Mouse (Mus musculus) lung, embryonic 15.5 days (tissue): ENCODE data around the gene Rhof. TPM values are rescaled to one million over a fixed set of nuclear protein-coding genes. Genes with fewer than 3 reads are reported as not detected.

Experiments used
- ATAC-seq: fragments of 200-750 bp; cut with Nextera tagmentation; 2 replicates; pipeline ENCODE4 v1.8.0; 2017; ENCODE audit warnings: moderate number of reproducible peaks, borderline replicate concordance; ENCODE audit not compliant: low FRiP score, low TSS enrichment; ENCODE audit errors: extremely low read depth
- H3K27ac ChIP-seq: fragments of 300-500 bp; sonication (generic); 2 replicates; pipeline ENCODE4 v1.5.1; 2015; ENCODE audit warnings: moderate library complexity, mild to moderate bottlenecking, inconsistent platforms
- H3K27me3 ChIP-seq: fragments of 300-500 bp; sonication (generic); 2 replicates; pipeline ENCODE4 v1.6.1; 2015; ENCODE audit warnings: inconsistent platforms
- H3K36me3 ChIP-seq: fragments of 300-500 bp; sonication (generic); 2 replicates; pipeline ENCODE4 v1.6.1; 2015; ENCODE audit warnings: inconsistent platforms
- H3K4me1 ChIP-seq: fragments of 300-500 bp; sonication (generic); 2 replicates; pipeline ENCODE4 v1.6.1; 2015; ENCODE audit warnings: inconsistent platforms
- H3K4me2 ChIP-seq: fragments of 300-500 bp; sonication (generic); 2 replicates; pipeline ENCODE4 v1.6.1; 2015; ENCODE audit warnings: inconsistent platforms, mild to moderate bottlenecking, moderate library complexity
- H3K4me3 ChIP-seq: fragments of 300-500 bp; sonication (generic); 2 replicates; pipeline ENCODE4 v1.5.1; 2015; ENCODE audit warnings: mild to moderate bottlenecking, inconsistent platforms
- H3K9ac ChIP-seq: fragments of 300-500 bp; sonication (generic); 2 replicates; pipeline ENCODE4 v1.6.1; 2015; ENCODE audit warnings: inconsistent platforms
- H3K9me3 ChIP-seq: fragments of 300-500 bp; sonication (generic); 2 replicates; pipeline ENCODE4 v1.6.1; 2016; ENCODE audit warnings: inconsistent platforms
- WGBS: fragments of 180-500 bp; shearing (Covaris S2); methylation state at CpG from one replicate; pipeline ENCODE4 v1.1.7; 2015; 5-methylcytosine and 5-hydroxymethylcytosine counted together
- polyA plus RNA-seq: library from polyadenylated mRNA; unstranded; fragments of >200 nt; fragmentation: Nextera tagmentation; extraction: Ambion mirVana; gene quantifications from 2 replicates; pipeline ENCODE4 v1.2.1, GENCODE M21; 2015

The Rhof gene
- polyA plus RNA-seq, 1 experiment from 2014 or later: 2.8 TPM

DNA sequence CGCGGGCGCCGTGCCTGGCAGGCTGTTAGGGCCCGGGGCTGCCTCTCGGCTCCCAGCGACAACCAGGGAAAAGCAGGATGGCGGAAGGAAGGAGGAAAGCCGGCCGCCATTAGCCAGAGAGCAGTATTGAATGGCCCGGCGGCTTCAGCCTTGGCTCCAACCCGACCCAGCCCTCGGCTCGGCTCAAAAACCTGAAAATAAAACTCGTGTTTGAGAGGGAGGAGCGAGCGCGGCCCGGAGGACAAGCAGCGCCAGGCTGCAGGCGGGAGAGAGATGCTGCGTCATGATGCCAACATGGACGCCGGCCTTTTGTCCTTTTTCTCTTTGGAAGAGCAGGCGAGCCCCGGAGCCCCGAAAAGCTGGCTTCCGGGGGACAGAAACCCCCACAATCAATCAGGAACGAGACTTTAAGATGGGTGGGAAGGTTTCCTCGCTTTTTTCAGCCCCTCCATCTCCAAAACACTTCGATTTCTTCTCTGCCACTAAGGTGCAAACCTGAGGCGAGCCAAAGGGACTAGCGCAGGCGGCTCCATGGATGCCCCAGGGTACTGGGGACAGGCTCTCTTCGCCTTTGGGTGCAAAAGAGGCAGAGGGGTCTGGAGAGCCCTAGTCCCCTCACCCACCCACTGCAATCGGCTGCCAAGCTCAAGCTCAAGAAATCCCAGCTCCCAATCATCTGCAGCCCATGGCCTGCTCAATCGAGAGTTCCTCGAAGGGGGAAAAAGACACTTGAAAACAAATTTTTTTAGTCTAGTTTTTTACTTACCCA is 6.6 kb upstream of the Rhof start:
- ATAC-seq: no peak
- peak overlapping the region; percentile 96 for H3K9ac ChIP-seq
- H3K27ac ChIP-seq: peak overlapping the region; percentile 100
- WGBS: 1% methylated on average over 39 of the region's 39 CpGs
- no peaks in the 10 kb centered on the region for H3K36me3 ChIP-seq
- H3K27me3 ChIP-seq: no peaks in the 10 kb centered on the region
- peaks cover 50% of the 10 kb centered on the region for H3K4me1 ChIP-seq
- no peaks in the 10 kb centered on the region for H3K9me3 ChIP-seq
- peak overlapping the region; percentile 99 for H3K4me2 ChIP-seq
- H3K4me3 ChIP-seq: peak overlapping the region; percentile 57

DNA sequence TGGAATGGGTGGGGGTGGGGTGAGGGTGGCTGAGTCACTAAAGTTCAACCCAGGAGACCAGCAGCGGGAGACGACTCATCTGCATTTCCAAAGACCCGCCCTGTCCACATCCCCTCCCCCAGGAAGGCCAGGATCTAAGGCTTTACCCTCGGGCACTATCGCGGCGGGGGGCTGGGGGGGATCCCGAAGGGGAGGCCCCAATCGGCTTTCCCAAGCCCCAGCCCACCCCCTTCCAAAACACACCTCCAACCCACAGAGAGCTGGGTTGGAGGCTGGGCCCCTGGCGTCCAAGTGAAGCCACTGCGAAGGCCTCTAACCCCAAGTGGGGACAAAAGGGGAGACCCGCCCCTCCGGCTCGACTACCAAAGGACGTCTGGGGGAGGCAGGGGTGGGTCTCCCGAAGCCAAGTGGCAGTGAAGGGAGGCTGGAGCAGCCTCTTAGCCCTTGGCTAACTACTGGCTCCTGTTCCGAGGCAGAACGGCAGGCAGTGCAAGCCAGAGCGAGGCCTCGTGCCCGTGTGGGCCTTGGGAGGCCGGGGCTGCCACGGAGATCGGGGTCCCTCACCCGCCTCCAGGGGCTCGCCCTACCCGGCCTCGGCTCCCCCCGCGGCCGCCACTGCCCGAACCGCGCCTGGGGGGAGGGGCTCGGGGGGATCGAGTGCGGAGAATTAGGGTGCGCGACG is 5.9 kb upstream of the Rhof start:
- no peaks in the 10 kb centered on the region for H3K27me3 ChIP-seq
- H3K9ac ChIP-seq: peak overlapping the region; percentile 96
- peaks cover 49% of the 10 kb centered on the region for H3K4me1 ChIP-seq
- no peaks in the 10 kb centered on the region for H3K9me3 ChIP-seq
- peak; percentile 37 for ATAC-seq
- peak overlapping the region; percentile 57 for H3K4me3 ChIP-seq
- under 1% methylated on average over 38 of the region's 40 CpGs for WGBS
- peak overlapping the region; percentile 99 for H3K4me2 ChIP-seq
- no peaks in the 10 kb centered on the region for H3K36me3 ChIP-seq
- H3K27ac ChIP-seq: peak overlapping the region; percentile 100

DNA sequence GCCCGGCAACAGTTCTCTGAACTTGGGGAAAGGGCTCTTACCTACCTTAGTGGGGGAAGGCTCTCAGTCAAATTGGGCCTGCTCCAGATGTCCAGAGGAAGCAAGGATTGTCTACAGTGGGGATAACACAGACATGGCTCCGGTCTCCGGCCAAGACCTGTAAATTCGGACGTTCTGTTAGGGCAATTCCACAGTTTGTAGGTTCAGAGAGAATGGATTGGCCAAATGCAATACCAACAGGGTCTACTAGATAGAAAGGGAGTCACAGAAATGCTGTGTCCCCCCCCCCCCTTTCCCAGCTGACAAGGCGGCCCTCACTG is 5.4 kb upstream of the Rhof start:
- no peak for ATAC-seq
- Histone ChIP-seq H3K4me2 (peak overlapping the region; percentile 99), H3K4me1 (peaks cover 52% of the 10 kb centered on the region), H3K27ac (peak overlapping the region; percentile 100), H3K9me3 (no peaks in the 10 kb centered on the region), H3K27me3 (no peaks in the 10 kb centered on the region), H3K9ac (peak overlapping the region; percentile 96), H3K36me3 (no peaks in the 10 kb centered on the region), H3K4me3 (peak overlapping the region; percentile 57)
- under 1% methylated on average over 6 of the region's 6 CpGs for WGBS

DNA sequence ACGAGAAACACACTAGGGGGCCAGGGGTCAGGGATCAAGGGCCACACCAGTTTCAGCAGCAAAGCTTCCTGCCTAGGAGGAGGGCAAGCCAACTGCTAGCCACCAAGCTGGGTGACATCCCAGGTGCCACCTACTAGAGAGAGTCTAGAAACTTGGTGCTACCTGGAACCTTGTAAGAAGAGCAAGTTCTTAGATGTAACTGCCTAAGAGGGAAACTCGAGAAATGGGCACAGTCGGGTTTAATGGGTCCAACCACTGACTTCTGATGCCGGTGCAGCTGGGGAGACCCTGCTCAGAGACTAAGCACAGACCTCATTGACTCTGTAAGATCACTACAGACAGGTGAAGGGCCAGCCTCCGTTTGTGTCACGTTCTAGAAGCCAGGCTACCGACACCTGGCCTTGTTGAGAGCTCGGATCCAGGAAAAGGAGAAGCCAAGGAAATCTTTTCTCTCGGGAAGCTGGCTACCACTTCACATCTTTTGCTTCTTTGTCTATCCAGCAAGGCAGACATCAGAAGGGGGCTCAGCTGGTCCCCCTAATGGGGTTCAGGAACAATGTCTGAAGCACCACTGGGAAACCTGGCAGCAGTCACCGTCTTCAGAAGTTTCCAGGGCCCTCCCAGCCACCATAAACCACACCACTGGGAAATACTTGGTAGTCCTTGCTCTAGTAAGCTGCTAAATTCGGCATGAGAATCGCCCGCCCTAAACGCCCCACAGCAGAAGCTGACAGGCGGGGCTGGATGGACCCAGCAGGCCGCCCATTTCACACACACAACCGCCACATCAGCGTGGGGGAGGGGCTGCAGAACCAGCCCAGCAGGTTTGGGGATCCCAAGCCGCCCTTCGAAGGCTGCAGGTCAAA is 4.8 kb upstream of the Rhof start:
- Histone ChIP-seq H3K4me3 (peak overlapping the region; percentile 57), H3K4me2 (peak overlapping the region; percentile 99), H3K9ac (peak overlapping the region; percentile 96), H3K36me3 (no peaks in the 10 kb centered on the region), H3K27me3 (no peaks in the 10 kb centered on the region), H3K4me1 (peaks cover 58% of the 10 kb centered on the region), H3K9me3 (no peaks in the 10 kb centered on the region), H3K27ac (peak overlapping the region; percentile 100)
- WGBS: 3% methylated on average over 20 of the region's 20 CpGs
- ATAC-seq: peak; percentile 8; the same call in 1 of the 2 replicates

DNA sequence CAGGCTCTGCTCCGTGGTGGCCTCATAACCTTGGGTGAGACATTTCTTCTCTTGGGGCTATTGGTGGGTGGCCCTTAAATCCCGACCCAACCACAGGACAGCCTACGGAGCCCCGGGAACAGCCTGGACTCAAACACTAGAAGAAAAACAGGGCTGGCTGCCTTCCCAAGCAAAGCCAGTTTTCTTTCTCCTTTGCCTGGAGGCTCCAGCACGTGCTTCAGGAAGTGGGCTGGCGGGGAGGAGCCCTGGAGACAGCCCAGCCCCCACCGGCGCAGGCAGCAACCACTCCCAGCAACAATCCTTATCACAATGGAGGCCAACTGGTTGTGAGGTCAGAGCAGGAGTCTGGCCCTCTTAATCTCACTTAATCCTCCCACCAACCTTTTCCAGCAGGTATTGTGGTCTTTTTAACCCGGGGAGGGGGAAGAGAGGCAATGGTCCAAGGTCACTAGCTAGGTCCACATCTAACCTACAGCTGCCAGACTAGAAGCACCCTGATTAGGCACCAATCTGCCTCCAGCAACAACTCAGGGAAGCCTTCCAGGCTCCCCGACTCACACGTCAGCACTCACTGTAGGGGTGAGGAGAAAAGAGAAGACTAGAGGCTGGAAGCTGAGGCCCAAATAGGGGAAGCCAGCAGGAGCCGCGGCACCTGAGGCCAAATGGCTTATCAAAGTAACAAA is 4.0 kb upstream of the Rhof start:
- ATAC-seq: peak; percentile 44
- Histone ChIP-seq H3K27ac (peak overlapping the region; percentile 100), H3K4me3 (peak overlapping the region; percentile 57), H3K9me3 (no peaks in the 10 kb centered on the region), H3K4me2 (peak overlapping the region; percentile 99), H3K4me1 (peaks cover 65% of the 10 kb centered on the region), H3K36me3 (no peaks in the 10 kb centered on the region), H3K9ac (peak overlapping the region; percentile 96), H3K27me3 (no peaks in the 10 kb centered on the region)
- 1% methylated on average over 13 of the region's 13 CpGs for WGBS

DNA sequence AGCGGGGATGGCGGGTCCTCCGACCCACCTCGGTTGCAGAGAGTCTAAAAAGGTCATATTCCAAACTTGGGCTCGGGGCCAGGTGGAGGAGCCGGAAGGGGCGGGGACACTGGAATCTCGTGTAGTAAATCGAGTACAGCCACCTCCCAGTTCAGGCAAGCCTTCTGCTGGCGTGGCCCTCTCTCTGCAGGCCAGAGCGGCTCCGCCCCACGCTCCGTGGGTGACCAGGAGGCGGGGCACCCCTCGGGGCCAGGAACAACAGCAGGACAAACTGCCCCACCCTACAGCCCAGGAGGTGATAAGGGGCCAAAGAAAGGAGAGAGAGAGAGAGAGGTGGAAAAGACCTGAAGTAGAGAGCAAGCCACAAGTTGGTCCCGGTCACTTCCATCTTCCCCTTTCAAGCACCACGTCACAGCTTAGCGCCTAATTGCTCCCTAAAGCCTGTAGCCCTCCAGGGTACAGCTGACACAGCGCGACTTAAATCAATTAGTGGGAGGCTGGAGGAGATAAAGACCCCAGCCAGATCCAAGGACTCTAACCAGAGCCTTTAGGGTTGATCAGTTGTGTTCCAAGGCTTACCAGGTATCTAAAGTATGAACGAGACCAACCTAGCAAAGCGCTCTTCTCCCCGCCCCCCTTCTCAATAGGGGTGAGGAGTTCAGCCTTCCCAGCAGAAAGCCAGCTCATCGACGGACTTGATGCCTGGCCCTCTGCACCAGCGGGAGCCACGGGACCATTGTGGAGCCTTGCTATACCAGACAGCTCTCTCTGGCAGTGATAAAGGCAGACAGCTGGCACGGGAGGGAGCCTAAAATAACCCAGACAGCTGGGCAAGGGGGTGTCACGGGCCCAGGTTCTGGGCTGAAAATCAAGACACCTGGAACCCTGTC is 3.2 kb upstream of the Rhof start:
- Histone ChIP-seq H3K4me2 (peak overlapping the region; percentile 99), H3K27me3 (no peaks in the 10 kb centered on the region), H3K9ac (peak overlapping the region; percentile 96), H3K9me3 (no peaks in the 10 kb centered on the region), H3K27ac (peak overlapping the region; percentile 100), H3K36me3 (no peaks in the 10 kb centered on the region), H3K4me3 (peak overlapping the region; percentile 57), H3K4me1 (peaks cover 66% of the 10 kb centered on the region)
- WGBS: 2% methylated on average over 30 of the region's 30 CpGs
- peak; percentile 8 for ATAC-seq

DNA sequence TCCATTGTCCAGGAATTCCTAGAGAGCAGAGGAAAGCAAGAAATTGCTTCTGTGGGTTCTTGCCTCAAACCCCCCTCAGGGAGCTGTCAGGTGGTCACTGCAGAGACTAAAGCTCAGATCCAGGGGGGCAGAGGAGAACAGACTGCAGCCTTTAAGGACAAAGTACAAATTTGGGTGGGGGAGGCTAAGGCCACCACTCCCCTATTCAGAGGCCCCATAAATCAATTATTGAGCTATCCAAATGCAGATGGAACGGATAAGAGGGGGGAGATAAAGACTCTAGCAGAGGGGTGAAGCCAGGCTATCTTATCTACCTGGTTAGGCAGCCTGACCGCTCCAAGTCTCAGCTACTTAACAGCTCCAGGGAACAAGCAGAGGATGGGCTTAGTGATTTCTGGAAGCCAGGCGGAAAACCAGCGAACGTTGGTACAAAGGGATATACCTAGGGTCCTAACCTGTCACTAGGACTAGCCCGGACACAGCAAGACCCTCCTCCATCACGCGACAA is 2.4 kb upstream of the Rhof start:
- 23% methylated on average over 8 of the region's 8 CpGs for WGBS

DNA sequence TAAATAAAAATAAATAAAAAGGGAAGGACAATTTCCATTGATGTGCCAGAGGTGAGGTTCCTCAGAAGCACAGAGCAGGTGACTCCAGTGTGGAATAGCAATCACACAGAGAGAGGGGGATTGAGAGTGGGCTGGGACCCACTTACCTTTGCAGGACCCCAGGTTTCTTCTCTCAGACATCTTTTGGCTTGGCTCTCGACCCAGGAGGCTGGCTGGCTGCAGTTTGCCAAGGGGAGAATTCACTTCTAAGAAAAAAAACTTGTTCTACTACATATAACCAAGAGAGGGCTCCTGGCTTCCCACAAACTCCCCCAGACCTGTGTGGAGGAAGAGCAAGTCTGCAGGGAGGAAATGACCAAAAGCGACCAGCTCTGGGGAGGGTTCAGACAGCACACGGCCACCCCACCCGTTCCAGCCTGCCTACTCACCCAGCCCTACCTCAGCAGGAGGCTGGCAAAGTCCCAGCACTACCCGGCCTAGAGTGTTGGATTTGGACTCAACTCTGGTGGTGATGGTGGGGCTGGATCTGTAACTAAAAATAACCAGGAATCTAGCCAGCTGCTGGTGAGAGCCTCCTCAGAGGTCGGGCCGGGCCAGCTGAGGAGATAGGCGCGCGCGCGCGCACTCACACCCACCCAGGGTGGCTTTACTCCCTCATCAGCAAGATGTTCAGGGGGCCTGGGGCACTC is 1.8 kb upstream of the Rhof start:
- Histone ChIP-seq H3K9ac (peak overlapping the region; percentile 96; the same call in 1 of the 2 replicates), H3K4me1 (peaks cover 69% of the 10 kb centered on the region), H3K27me3 (no peaks in the 10 kb centered on the region), H3K4me2 (peak overlapping the region; percentile 99), H3K9me3 (no peaks in the 10 kb centered on the region), H3K4me3 (peak overlapping the region; percentile 57; the same call in 1 of the 2 replicates), H3K36me3 (no peaks in the 10 kb centered on the region), H3K27ac (peak overlapping the region; percentile 100)
- 21% methylated on average over 13 of the region's 13 CpGs for WGBS
- ATAC-seq: no peak

More for the DNA sequence above, 2.4 kb upstream of the Rhof start:
- H3K4me3 ChIP-seq: peak overlapping the region; percentile 57
- no peaks in the 10 kb centered on the region for H3K9me3 ChIP-seq
- no peak for ATAC-seq
- H3K4me2 ChIP-seq: peak overlapping the region; percentile 99
- peak overlapping the region; percentile 100 for H3K27ac ChIP-seq
- H3K4me1 ChIP-seq: peaks cover 69% of the 10 kb centered on the region
- H3K36me3 ChIP-seq: no peaks in the 10 kb centered on the region
- H3K27me3 ChIP-seq: no peaks in the 10 kb centered on the region
- H3K9ac ChIP-seq: peak overlapping the region; percentile 96; the same call in 1 of the 2 replicates

DNA sequence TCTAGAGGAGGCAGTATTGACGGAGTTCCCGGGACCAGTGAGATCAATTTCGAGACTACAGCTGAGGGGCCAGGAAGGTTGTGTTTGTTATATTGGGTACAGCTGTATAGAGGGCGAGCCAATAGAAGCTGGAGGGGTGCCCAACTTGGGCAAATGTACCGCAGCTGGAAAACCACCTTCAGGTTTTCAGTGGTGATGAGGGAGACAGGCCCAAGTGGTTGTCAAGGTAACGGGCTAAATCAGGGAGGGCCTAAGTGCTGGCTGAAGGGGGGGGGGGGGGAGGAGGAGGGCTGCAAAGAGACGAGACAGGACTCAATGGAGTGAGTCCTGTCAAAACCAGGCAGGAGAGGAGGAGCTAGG is 1.3 kb upstream of the Rhof start:
- peak overlapping the region; percentile 100 for H3K27ac ChIP-seq
- H3K9me3 ChIP-seq: no peaks in the 10 kb centered on the region
- peaks cover 75% of the 10 kb centered on the region for H3K4me1 ChIP-seq
- 16% methylated on average over 7 of the region's 7 CpGs for WGBS
- peak overlapping the region; percentile 99 for H3K4me2 ChIP-seq
- H3K36me3 ChIP-seq: no peaks in the 10 kb centered on the region
- no peak overlapping the region for H3K9ac ChIP-seq
- H3K27me3 ChIP-seq: no peaks in the 10 kb centered on the region
- no peak overlapping the region for H3K4me3 ChIP-seq
- ATAC-seq: no peak

DNA sequence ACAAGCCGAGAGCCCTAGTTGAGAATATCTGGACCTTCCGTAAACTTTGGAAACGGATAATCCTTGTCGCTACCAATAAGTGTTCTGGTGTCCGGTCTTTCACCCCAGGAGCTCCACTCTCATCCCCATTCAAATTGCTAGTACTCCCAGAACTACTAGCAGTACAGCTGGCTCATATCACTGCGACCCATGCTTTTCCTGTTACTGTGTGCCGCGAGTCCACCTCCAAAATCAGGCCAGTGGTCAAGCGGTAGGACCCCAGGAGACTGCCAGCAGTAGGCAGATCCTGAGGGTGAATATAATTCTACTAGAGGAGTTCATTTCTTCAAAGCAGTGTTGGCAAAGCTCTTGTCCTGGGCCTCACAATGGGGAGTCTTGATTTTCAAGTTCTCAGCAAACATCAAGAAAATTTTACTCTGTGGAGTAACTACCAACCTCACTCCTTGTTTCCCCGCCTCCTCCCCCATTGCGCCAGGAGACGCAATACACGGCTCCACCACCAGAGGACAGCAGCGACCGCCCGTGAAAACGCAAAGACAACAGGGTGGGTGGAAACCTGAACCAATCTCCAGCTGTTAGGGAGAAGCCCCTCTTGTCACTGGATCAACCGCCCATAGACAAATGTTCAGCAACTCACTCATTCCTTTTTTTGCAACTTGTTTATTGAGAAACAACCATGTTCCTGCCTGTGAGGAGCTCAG is 741 bp upstream of the Rhof start:
- H3K36me3 ChIP-seq: no peaks in the 10 kb centered on the region
- no peaks in the 10 kb centered on the region for H3K9me3 ChIP-seq
- H3K27me3 ChIP-seq: no peaks in the 10 kb centered on the region
- H3K9ac ChIP-seq: no peak overlapping the region
- no peak for ATAC-seq
- peaks cover 80% of the 10 kb centered on the region for H3K4me1 ChIP-seq
- WGBS: 11% methylated on average over 18 of the region's 18 CpGs
- peak overlapping the region; percentile 43 for H3K4me3 ChIP-seq
- H3K4me2 ChIP-seq: peak overlapping the region; percentile 99
- peak overlapping the region; percentile 100 for H3K27ac ChIP-seq
